Mouse (Mus musculus) midbrain, embryonic 11.5 days (tissue): ENCODE data around the gene Nudt9. TPM values are rescaled to one million over a fixed set of nuclear protein-coding genes. Genes with fewer than 3 reads are reported as not detected.

Experiments used
- ATAC-seq: fragments of 200-750 bp; cut with Nextera tagmentation; 2 replicates; pipeline ENCODE4 v1.8.0; 2017; ENCODE audit warnings: moderate TSS enrichment, moderate library complexity; ENCODE audit not compliant: low FRiP score
- DNase-seq: peaks from one replicate; pipeline ENCODE4 v3.0.0; 2015; ENCODE audit warnings: low spot score; ENCODE audit errors: missing footprints
- H3K27ac ChIP-seq: fragments of 300-500 bp; sonication (generic); 2 replicates; pipeline ENCODE4 v1.5.1; 2014; ENCODE audit warnings: low read depth, low read length
- H3K27me3 ChIP-seq: fragments of 300-500 bp; sonication (generic); 2 replicates; pipeline ENCODE4 v1.6.1; 2014; ENCODE audit warnings: mild to moderate bottlenecking, low read length, moderate library complexity, mixed read lengths; ENCODE audit not compliant: control insufficient read depth, insufficient read depth
- H3K36me3 ChIP-seq: fragments of 300-500 bp; sonication (generic); 2 replicates; pipeline ENCODE4 v1.6.1; 2014; ENCODE audit warnings: mild to moderate bottlenecking, low read length, moderate library complexity, mixed read lengths; ENCODE audit not compliant: control insufficient read depth, insufficient read depth
- H3K4me1 ChIP-seq: fragments of 300-500 bp; sonication (generic); 2 replicates; pipeline ENCODE4 v1.6.1; 2014; ENCODE audit warnings: low read length; ENCODE audit not compliant: control insufficient read depth, insufficient read depth
- H3K4me2 ChIP-seq: fragments of 300-500 bp; sonication (generic); 2 replicates; pipeline ENCODE4 v1.6.1; 2014; ENCODE audit warnings: mild to moderate bottlenecking, moderate library complexity
- H3K4me3 ChIP-seq: fragments of 300-500 bp; sonication (generic); 2 replicates; pipeline ENCODE4 v1.5.1; 2014; ENCODE audit warnings: low read depth, low read length
- H3K9ac ChIP-seq: fragments of 300-500 bp; sonication (generic); 2 replicates; pipeline ENCODE4 v1.6.1; 2014; ENCODE audit warnings: low read length
- H3K9me3 ChIP-seq: fragments of 300-500 bp; sonication (generic); 2 replicates; pipeline ENCODE4 v1.6.1; 2016; ENCODE audit warnings: low read length; ENCODE audit not compliant: control insufficient read depth
- WGBS: fragments of 180-500 bp; shearing (Covaris S2); extraction: QIAGEN DNeasy Blood & Tissue Kit; methylation state at CpG from one replicate; pipeline ENCODE4 v1.1.7; 2014; 5-methylcytosine and 5-hydroxymethylcytosine counted together
- polyA plus RNA-seq: library from polyadenylated mRNA; unstranded; fragments of >200 nt; fragmentation: Nextera tagmentation; extraction: Ambion mirVana; gene quantifications from 2 replicates; pipeline ENCODE4 v1.2.1, GENCODE M21; 2014

Gene Nudt9
- polyA plus RNA-seq, 1 experiment from 2014 or later, result 61.8 TPM

DNA sequence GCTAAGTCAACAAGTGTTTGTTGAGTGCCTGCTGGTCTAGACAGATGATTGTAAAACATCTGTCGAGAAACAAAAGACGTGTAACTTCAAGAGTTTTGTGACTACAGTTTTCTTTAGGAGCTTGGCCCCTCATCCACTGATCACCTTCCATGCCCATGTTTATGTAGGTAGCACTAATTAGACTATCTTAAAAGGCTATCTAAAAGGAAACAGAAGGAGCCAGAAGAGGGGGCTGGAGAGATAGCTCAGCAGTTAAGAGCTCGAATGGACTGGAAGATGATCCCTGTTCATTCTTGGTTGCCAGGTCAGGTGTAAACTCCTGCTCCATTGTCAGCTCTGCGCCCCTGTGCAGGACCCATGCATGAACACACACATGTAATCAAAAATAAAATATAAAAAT is 2.0 kb downstream of the Nudt9 start:
- H3K9ac ChIP-seq, result no peak overlapping the region
- H3K4me1 ChIP-seq, result peaks cover 4% of the 10 kb centered on the region; the same call in 1 of the 2 replicates
- no peaks in the 10 kb centered on the region for H3K9me3 ChIP-seq
- peak overlapping the region; percentile 46 for H3K4me2 ChIP-seq
- 59% methylated on average over 4 of the region's 4 CpGs for WGBS
- H3K27me3 ChIP-seq, result no peaks in the 10 kb centered on the region
- no peak overlapping the region for H3K27ac ChIP-seq
- peaks cover 10% of the 10 kb centered on the region for H3K36me3 ChIP-seq
- ATAC-seq (no peak), DNase-seq (no peak)
- H3K4me3 ChIP-seq, result peak overlapping the region; percentile 68; the same call in 1 of the 2 replicates

DNA sequence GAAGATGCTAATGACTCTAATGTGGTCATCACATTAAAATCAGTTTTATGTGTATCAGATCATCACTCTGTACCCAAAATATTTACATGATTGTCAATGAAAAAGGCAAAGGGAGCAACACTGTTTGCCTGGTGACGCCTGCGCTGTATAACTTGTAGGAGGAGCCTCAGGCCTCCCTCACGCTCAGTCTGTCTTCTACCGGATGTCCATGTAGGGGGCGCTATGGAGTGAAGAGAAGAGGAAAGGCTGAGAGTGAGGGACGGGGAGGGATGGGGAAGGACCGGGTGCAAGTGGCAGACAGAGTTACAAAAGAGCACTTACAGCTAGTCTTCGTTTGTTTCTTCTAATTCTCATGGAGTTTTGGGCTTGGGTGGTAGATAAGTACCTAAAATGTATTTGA is 6.8 kb downstream of the Nudt9 start:
- ATAC-seq (no peak), DNase-seq (no peak)
- H3K4me3 ChIP-seq, result no peak overlapping the region
- H3K27me3 ChIP-seq, result no peaks in the 10 kb centered on the region
- H3K36me3 ChIP-seq, result peaks cover 10% of the 10 kb centered on the region
- H3K9ac ChIP-seq, result no peak overlapping the region
- H3K4me2 ChIP-seq, result no peak overlapping the region
- H3K27ac ChIP-seq, result no peak overlapping the region
- peaks cover 1% of the 10 kb centered on the region; the same call in 1 of the 2 replicates for H3K4me1 ChIP-seq
- WGBS, result 58% methylated on average over 8 of the region's 8 CpGs
- H3K9me3 ChIP-seq, result no peaks in the 10 kb centered on the region

DNA sequence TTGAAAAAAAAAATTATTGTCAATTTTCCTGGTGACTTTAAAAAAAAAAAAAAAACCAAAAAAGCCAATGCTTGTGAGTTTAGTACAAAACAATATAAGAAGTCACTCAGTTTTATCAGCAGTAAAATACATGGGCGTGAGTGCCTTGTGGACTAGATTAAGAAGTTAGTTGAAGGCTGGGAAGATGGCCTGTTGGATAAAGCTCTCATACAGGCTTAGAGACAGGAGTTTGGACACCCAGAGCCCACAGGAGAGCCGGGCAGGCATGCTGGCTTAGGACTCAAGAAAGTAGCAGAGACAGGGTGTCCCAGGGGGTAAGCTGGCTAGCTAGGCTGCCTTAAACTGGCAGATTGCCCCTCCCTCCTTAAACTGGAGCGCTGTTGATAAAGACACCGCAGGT is 8.8 kb downstream of the Nudt9 start:
- Histone ChIP-seq H3K4me2 (no peak overlapping the region), H3K4me1 (no peaks in the 10 kb centered on the region), H3K27me3 (no peaks in the 10 kb centered on the region), H3K4me3 (no peak overlapping the region), H3K27ac (no peak overlapping the region), H3K9me3 (no peaks in the 10 kb centered on the region), H3K9ac (no peak overlapping the region), H3K36me3 (peaks cover 10% of the 10 kb centered on the region)
- WGBS, result 94% methylated on average over 4 of the region's 4 CpGs
- DNase-seq, result no peak
- ATAC-seq, result no peak

DNA sequence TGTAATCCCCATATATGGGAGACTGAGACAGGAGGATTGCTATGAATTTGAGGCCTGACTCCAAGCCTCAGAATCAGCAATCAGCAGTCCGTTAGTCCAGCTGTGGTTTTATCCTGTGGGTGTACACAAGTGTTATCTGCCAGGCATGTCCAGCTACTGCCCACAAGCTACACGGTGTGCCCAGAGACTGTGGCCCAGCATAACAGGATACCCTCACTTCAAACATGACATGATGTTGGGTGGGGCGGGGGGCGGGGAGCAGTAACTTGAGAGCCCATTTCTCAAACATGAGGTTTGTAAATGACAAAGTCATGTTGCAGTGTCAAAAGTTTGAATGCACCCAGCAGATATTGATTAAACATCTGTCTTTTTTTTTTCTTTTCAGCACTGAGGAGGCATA is 9.7 kb downstream of the Nudt9 start:
- no peak for ATAC-seq
- no peak overlapping the region for H3K9ac ChIP-seq

GRCm38 (mm10) chr5:104056295-104056694 is 10.2 kb downstream of the Nudt9 start:
- ATAC-seq (no peak), DNase-seq (no peak)
- Histone ChIP-seq H3K27ac (no peak overlapping the region), H3K4me3 (no peak overlapping the region), H3K4me2 (no peak overlapping the region), H3K27me3 (no peaks in the 10 kb centered on the region), H3K36me3 (peaks cover 6% of the 10 kb centered on the region), H3K9ac (no peak overlapping the region), H3K9me3 (no peaks in the 10 kb centered on the region), H3K4me1 (no peaks in the 10 kb centered on the region)
- 92% methylated on average over 7 of the region's 7 CpGs for WGBS

More for the DNA sequence above, 9.7 kb downstream of the Nudt9 start:
- 91% methylated on average over 4 of the region's 4 CpGs for WGBS
- Histone ChIP-seq H3K4me3 (no peak overlapping the region), H3K27ac (no peak overlapping the region), H3K9me3 (no peaks in the 10 kb centered on the region), H3K36me3 (peaks cover 10% of the 10 kb centered on the region), H3K27me3 (no peaks in the 10 kb centered on the region), H3K4me1 (no peaks in the 10 kb centered on the region), H3K4me2 (no peak overlapping the region)
- DNase-seq, result no peak

DNA sequence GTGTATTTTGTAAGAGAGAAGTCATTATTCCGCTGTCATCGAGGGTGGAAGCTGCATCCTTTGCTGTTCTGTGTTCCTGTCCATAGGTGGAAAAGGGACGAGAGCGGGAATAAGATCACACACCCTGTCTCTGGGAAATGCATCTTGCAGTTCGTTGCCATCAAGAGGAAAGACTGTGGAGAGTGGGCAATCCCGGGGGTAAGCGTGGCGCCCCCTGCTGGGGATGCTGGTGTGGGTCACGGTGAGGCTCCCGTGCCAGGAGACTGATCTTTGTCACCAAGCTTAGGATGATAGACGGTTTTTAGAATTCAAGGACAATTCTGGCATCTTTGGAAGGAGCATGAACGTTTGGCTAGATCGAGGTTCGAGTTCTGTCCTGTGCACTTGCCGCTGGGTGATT is 11.9 kb downstream of the Nudt9 start:
- H3K27ac ChIP-seq, result no peak overlapping the region
- no peak overlapping the region for H3K9ac ChIP-seq
- no peak overlapping the region for H3K4me3 ChIP-seq
- H3K36me3 ChIP-seq, result no peaks in the 10 kb centered on the region; the same call in 1 of the 2 replicates
- DNase-seq (no peak), ATAC-seq (0 out of 2 replicates have a peak, but pooled peaks have one; percentile 9)
- no peak overlapping the region for H3K4me2 ChIP-seq
- no peaks in the 10 kb centered on the region for H3K27me3 ChIP-seq
- 62% methylated on average over 15 of the region's 15 CpGs for WGBS
- H3K9me3 ChIP-seq, result no peaks in the 10 kb centered on the region
- no peaks in the 10 kb centered on the region for H3K4me1 ChIP-seq

GRCm38 (mm10) chr5:104059628-104060027 is 13.5 kb downstream of the Nudt9 start:
- Histone ChIP-seq H3K4me3 (no peak overlapping the region), H3K4me2 (no peak overlapping the region), H3K27ac (no peak overlapping the region), H3K9me3 (no peaks in the 10 kb centered on the region), H3K9ac (no peak overlapping the region), H3K27me3 (no peaks in the 10 kb centered on the region), H3K36me3 (no peaks in the 10 kb centered on the region; the same call in 1 of the 2 replicates), H3K4me1 (no peaks in the 10 kb centered on the region)
- no peak for ATAC-seq
- no peak for DNase-seq
- 84% methylated on average over 9 of the region's 9 CpGs for WGBS

- H3K4me3 ChIP-seq, result no peak overlapping the region
- H3K36me3 ChIP-seq, result no peaks in the 10 kb centered on the region; the same call in 1 of the 2 replicates
- ATAC-seq (no peak), DNase-seq (no peak)
- no peak overlapping the region for H3K4me2 ChIP-seq
- no peak overlapping the region for H3K9ac ChIP-seq
- no peaks in the 10 kb centered on the region for H3K27me3 ChIP-seq
- 93% methylated on average over 5 of the region's 5 CpGs for WGBS
- no peaks in the 10 kb centered on the region for H3K4me1 ChIP-seq
- H3K9me3 ChIP-seq, result no peaks in the 10 kb centered on the region
- H3K27ac ChIP-seq, result no peak overlapping the region
These were observed 14.3 kb downstream of the Nudt9 start for GRCm38 (mm10) chr5:104060429-104060828.

GRCm38 (mm10) chr5:104061936-104062772 is 16.0 kb downstream of the Nudt9 start:
- no peak overlapping the region for H3K9ac ChIP-seq
- no peak overlapping the region for H3K4me2 ChIP-seq
- DNase-seq (no peak), ATAC-seq (no peak)
- 74% methylated on average over 13 of the region's 13 CpGs for WGBS
- no peak overlapping the region for H3K27ac ChIP-seq
- H3K4me1 ChIP-seq, result no peaks in the 10 kb centered on the region
- no peak overlapping the region for H3K4me3 ChIP-seq
- no peaks in the 10 kb centered on the region; the same call in 1 of the 2 replicates for H3K36me3 ChIP-seq
- no peaks in the 10 kb centered on the region for H3K27me3 ChIP-seq
- no peaks in the 10 kb centered on the region for H3K9me3 ChIP-seq
